Mouse (Mus musculus): ENCODE measurements around the gene Rhobtb3. TPM values are rescaled to one million over a fixed set of nuclear protein-coding genes. Genes with fewer than 3 reads are reported as not detected.
"Not testable (repeated sequence)": the region's sequence is repeated elsewhere in the genome, so short reads cannot be mapped to it uniquely, and the experiment has no call there.

Rhobtb3 gene
- polyA plus RNA-seq, 1 experiment from 2014 or later: 19.2 TPM

- not testable (repeated sequence) for H3K27ac ChIP-seq (ENCODE audit: low read length); H3K27me3 ChIP-seq (ENCODE audit: control insufficient read depth, insufficient read depth, low read depth, low read length)
- WGBS: 97% methylated on average over 1 of the region's 1 CpGs
Measured at GRCm38 (mm10) chr13:75900928-75901327, 42.8 kb downstream of the Rhobtb3 start.

GRCm38 (mm10) chr13:75892876-75893275, 50.8 kb downstream of the Rhobtb3 start:
- Histone ChIP-seq H3K36me3 (ENCODE audit: control insufficient read depth, insufficient read depth, low read length) (peaks cover 4% of the 10 kb centered on the region; the same call in 1 of the 2 replicates), H3K27me3 (ENCODE audit: control insufficient read depth, insufficient read depth, low read depth, low read length) (no peaks in the 10 kb centered on the region), H3K27ac (ENCODE audit: low read length) (no peak overlapping the region), H3K4me2 (ENCODE audit: low read length) (no peak overlapping the region), H3K4me3 (ENCODE audit: low read depth, low read length) (no peak overlapping the region), H3K4me1 (ENCODE audit: control insufficient read depth, insufficient read depth, low read length) (no peaks in the 10 kb centered on the region), H3K9me3 (replicated peaks; ENCODE audit: control insufficient read depth, low read length, poor library complexity, severe bottlenecking) (no peaks in the 10 kb centered on the region), H3K9ac (ENCODE audit: low read depth, low read length) (no peak overlapping the region)
- 87% methylated on average over 6 of the region's 6 CpGs for WGBS
- no peak for ATAC-seq

More at GRCm38 (mm10) chr13:75900928-75901327, 42.8 kb downstream of the Rhobtb3 start:
- H3K4me3 ChIP-seq (ENCODE audit: low read depth, low read length); H3K4me1 ChIP-seq (ENCODE audit: control insufficient read depth, insufficient read depth, low read length); H3K9me3 ChIP-seq (replicated peaks; ENCODE audit: control insufficient read depth, low read length, poor library complexity, severe bottlenecking); H3K4me2 ChIP-seq (ENCODE audit: low read length); ATAC-seq; H3K36me3 ChIP-seq (ENCODE audit: control insufficient read depth, insufficient read depth, low read length); H3K9ac ChIP-seq (ENCODE audit: low read depth, low read length): not testable (repeated sequence)

- 86% methylated on average over 3 of the region's 3 CpGs for WGBS
Measured at GRCm38 (mm10) chr13:75892291-75892690, 51.4 kb downstream of the Rhobtb3 start.

GRCm38 (mm10) chr13:75891868-75892267, 51.9 kb downstream of the Rhobtb3 start:
- Histone ChIP-seq H3K4me3 (ENCODE audit: low read depth, low read length) (no peak overlapping the region), H3K27me3 (ENCODE audit: control insufficient read depth, insufficient read depth, low read depth, low read length) (no peaks in the 10 kb centered on the region), H3K9me3 (replicated peaks; ENCODE audit: control insufficient read depth, low read length, poor library complexity, severe bottlenecking) (no peaks in the 10 kb centered on the region), H3K4me1 (ENCODE audit: control insufficient read depth, insufficient read depth, low read length) (no peaks in the 10 kb centered on the region), H3K27ac (ENCODE audit: low read length) (no peak overlapping the region), H3K4me2 (ENCODE audit: low read length) (no peak overlapping the region), H3K9ac (ENCODE audit: low read depth, low read length) (no peak overlapping the region), H3K36me3 (ENCODE audit: control insufficient read depth, insufficient read depth, low read length) (peaks cover 4% of the 10 kb centered on the region; the same call in 1 of the 2 replicates)
- ATAC-seq: no peak
- WGBS: 93% methylated on average over 4 of the region's 4 CpGs

More at GRCm38 (mm10) chr13:75892291-75892690, 51.4 kb downstream of the Rhobtb3 start:
- Histone ChIP-seq H3K36me3 (ENCODE audit: control insufficient read depth, insufficient read depth, low read length) (peaks cover 4% of the 10 kb centered on the region; the same call in 1 of the 2 replicates), H3K4me2 (ENCODE audit: low read length) (no peak overlapping the region), H3K9ac (ENCODE audit: low read depth, low read length) (no peak overlapping the region), H3K4me3 (ENCODE audit: low read depth, low read length) (no peak overlapping the region), H3K4me1 (ENCODE audit: control insufficient read depth, insufficient read depth, low read length) (no peaks in the 10 kb centered on the region), H3K27ac (ENCODE audit: low read length) (no peak overlapping the region), H3K9me3 (replicated peaks; ENCODE audit: control insufficient read depth, low read length, poor library complexity, severe bottlenecking) (no peaks in the 10 kb centered on the region), H3K27me3 (ENCODE audit: control insufficient read depth, insufficient read depth, low read depth, low read length) (no peaks in the 10 kb centered on the region)
- ATAC-seq: no peak

- no peaks in the 10 kb centered on the region for H3K4me1 ChIP-seq (ENCODE audit: control insufficient read depth, insufficient read depth, low read length)
- H3K9me3 ChIP-seq (replicated peaks; ENCODE audit: control insufficient read depth, low read length, poor library complexity, severe bottlenecking): no peaks in the 10 kb centered on the region
- no peaks in the 10 kb centered on the region for H3K27me3 ChIP-seq (ENCODE audit: control insufficient read depth, insufficient read depth, low read depth, low read length)
- WGBS: 83% methylated on average over 3 of the region's 3 CpGs
- peaks cover 3% of the 10 kb centered on the region; the same call in 1 of the 2 replicates for H3K36me3 ChIP-seq (ENCODE audit: control insufficient read depth, insufficient read depth, low read length)
- ATAC-seq: no peak
- H3K4me3 ChIP-seq (ENCODE audit: low read depth, low read length): no peak overlapping the region
- H3K27ac ChIP-seq (ENCODE audit: low read length): no peak overlapping the region
- no peak overlapping the region for H3K4me2 ChIP-seq (ENCODE audit: low read length)
- H3K9ac ChIP-seq (ENCODE audit: low read depth, low read length): no peak overlapping the region
Measured at GRCm38 (mm10) chr13:75883792-75884191, 59.9 kb downstream of the Rhobtb3 start.

GRCm38 (mm10) chr13:75880501-75880900, 63.2 kb downstream of the Rhobtb3 start:
- Histone ChIP-seq H3K36me3 (ENCODE audit: control insufficient read depth, insufficient read depth, low read length) (peaks cover 3% of the 10 kb centered on the region; the same call in 1 of the 2 replicates), H3K9ac (ENCODE audit: low read depth, low read length) (no peak overlapping the region), H3K4me2 (ENCODE audit: low read length) (no peak overlapping the region), H3K27ac (ENCODE audit: low read length) (no peak overlapping the region), H3K4me1 (ENCODE audit: control insufficient read depth, insufficient read depth, low read length) (no peaks in the 10 kb centered on the region), H3K27me3 (ENCODE audit: control insufficient read depth, insufficient read depth, low read depth, low read length) (no peaks in the 10 kb centered on the region), H3K9me3 (replicated peaks; ENCODE audit: control insufficient read depth, low read length, poor library complexity, severe bottlenecking) (no peaks in the 10 kb centered on the region), H3K4me3 (ENCODE audit: low read depth, low read length) (no peak overlapping the region)
- WGBS: 54% methylated on average over 2 of the region's 2 CpGs
- ATAC-seq: no peak

GRCm38 (mm10) chr13:75879756-75880155, 64.0 kb downstream of the Rhobtb3 start:
- peaks cover 2% of the 10 kb centered on the region; the same call in 1 of the 2 replicates for H3K36me3 ChIP-seq (ENCODE audit: control insufficient read depth, insufficient read depth, low read length)
- no peak overlapping the region for H3K4me2 ChIP-seq (ENCODE audit: low read length)
- ATAC-seq: no peak
- WGBS: 85% methylated on average over 3 of the region's 3 CpGs
- no peak overlapping the region for H3K27ac ChIP-seq (ENCODE audit: low read length)
- no peaks in the 10 kb centered on the region for H3K4me1 ChIP-seq (ENCODE audit: control insufficient read depth, insufficient read depth, low read length)
- no peak overlapping the region for H3K9ac ChIP-seq (ENCODE audit: low read depth, low read length)
- H3K4me3 ChIP-seq (ENCODE audit: low read depth, low read length): no peak overlapping the region
- H3K9me3 ChIP-seq (replicated peaks; ENCODE audit: control insufficient read depth, low read length, poor library complexity, severe bottlenecking): no peaks in the 10 kb centered on the region
- no peaks in the 10 kb centered on the region for H3K27me3 ChIP-seq (ENCODE audit: control insufficient read depth, insufficient read depth, low read depth, low read length)

- peak; percentile 69 for ATAC-seq
- Histone ChIP-seq H3K36me3 (ENCODE audit: control insufficient read depth, insufficient read depth, low read length) (0 out of 2 replicates have a peak, but pooled peaks cover 3% of the 10 kb centered on the region), H3K9ac (ENCODE audit: low read depth, low read length) (no peak overlapping the region), H3K4me3 (ENCODE audit: low read depth, low read length) (no peak overlapping the region), H3K27me3 (ENCODE audit: control insufficient read depth, insufficient read depth, low read depth, low read length) (no peaks in the 10 kb centered on the region), H3K27ac (ENCODE audit: low read length) (no peak overlapping the region), H3K9me3 (replicated peaks; ENCODE audit: control insufficient read depth, low read length, poor library complexity, severe bottlenecking) (no peaks in the 10 kb centered on the region), H3K4me1 (ENCODE audit: control insufficient read depth, insufficient read depth, low read length) (no peaks in the 10 kb centered on the region), H3K4me2 (ENCODE audit: low read length) (no peak overlapping the region)
Measured at GRCm38 (mm10) chr13:75877907-75878306, 65.8 kb downstream of the Rhobtb3 start.

GRCm38 (mm10) chr13:75876592-75876991, 67.1 kb downstream of the Rhobtb3 start:
- Histone ChIP-seq H3K9me3 (replicated peaks; ENCODE audit: control insufficient read depth, low read length, poor library complexity, severe bottlenecking) (no peaks in the 10 kb centered on the region), H3K4me1 (ENCODE audit: control insufficient read depth, insufficient read depth, low read length) (no peaks in the 10 kb centered on the region), H3K27ac (ENCODE audit: low read length) (no peak overlapping the region), H3K9ac (ENCODE audit: low read depth, low read length) (no peak overlapping the region), H3K36me3 (ENCODE audit: control insufficient read depth, insufficient read depth, low read length) (0 out of 2 replicates have a peak, but pooled peaks cover 3% of the 10 kb centered on the region), H3K4me2 (ENCODE audit: low read length) (no peak overlapping the region), H3K27me3 (ENCODE audit: control insufficient read depth, insufficient read depth, low read depth, low read length) (no peaks in the 10 kb centered on the region), H3K4me3 (ENCODE audit: low read depth, low read length) (no peak overlapping the region)
- no peak for ATAC-seq
- 88% methylated on average over 6 of the region's 6 CpGs for WGBS
